Mouse (Mus musculus) right cerebral cortex, postnatal 10 days (tissue): Measurements from ENCODE around the gene B4galnt4.
"Not testable (repeated sequence)": the region's sequence is repeated elsewhere in the genome, so short reads cannot be mapped to it uniquely, and the experiment has no call there.

ENCODE experiments used
- DNase-seq, 2 experiments: peaks; one replicate each; pipeline ENCODE4 v3.0.0; 2021; ENCODE audit warnings: low spot score in 2 of 2

B4galnt4 gene

GRCm38 (mm10) chr7:141060426-141061242 lies at the start of gene B4galnt4:
Gene B4galnt4, plus strand, starts transcription at chr7:141061104.
- peak; percentile 96 to 97 for DNase-seq

- DNase-seq = no peak
These were observed 49.6 kb upstream of the B4galnt4 start for GRCm38 (mm10) chr7:141011238-141011770.

- DNase-seq = no peak
These were observed 43.9 kb upstream of the B4galnt4 start for GRCm38 (mm10) chr7:141016707-141017697.

GRCm38 (mm10) chr7:141017824-141018223 lies 43.1 kb upstream of the B4galnt4 start, which contains the start of gene Ifitm6:
Gene Ifitm6, minus strand, starts transcription at chr7:141017924.
- DNase-seq = not testable (repeated sequence)

GRCm38 (mm10) chr7:141019028-141019427 lies 41.9 kb upstream of the B4galnt4 start:
- no peak for DNase-seq

- no peak for DNase-seq
These were observed 39.1 kb upstream of the B4galnt4 start for GRCm38 (mm10) chr7:141021489-141022449.

GRCm38 (mm10) chr7:141024865-141025838 lies 35.8 kb upstream of the B4galnt4 start:
- peak in 1 of 2 experiments; percentile 34 for DNase-seq

GRCm38 (mm10) chr7:141026097-141026739 lies 34.7 kb upstream of the B4galnt4 start:
- no peak for DNase-seq

GRCm38 (mm10) chr7:141026740-141027098 lies 34.2 kb upstream of the B4galnt4 start:
- DNase-seq = no peak

GRCm38 (mm10) chr7:141028831-141029230 lies 32.1 kb upstream of the B4galnt4 start, which contains the start of gene Gm17387:
Gene Gm17387, plus strand, starts transcription at chr7:141029131.
- DNase-seq = no peak

GRCm38 (mm10) chr7:141030390-141030789 lies 30.5 kb upstream of the B4galnt4 start:
- DNase-seq = no peak

- DNase-seq = no peak
These were observed 28.3 kb upstream of the B4galnt4 start for GRCm38 (mm10) chr7:141032458-141033167.

- DNase-seq = not testable (repeated sequence)
These were observed 24.3 kb upstream of the B4galnt4 start for GRCm38 (mm10) chr7:141036624-141037023.

- DNase-seq = no peak
These were observed 22.5 kb upstream of the B4galnt4 start for GRCm38 (mm10) chr7:141038090-141039032.

GRCm38 (mm10) chr7:141039386-141040107 lies 21.4 kb upstream of the B4galnt4 start:
- DNase-seq = no peak

GRCm38 (mm10) chr7:141040867-141041606 lies 19.9 kb upstream of the B4galnt4 start:
- no peak for DNase-seq
